ENCODE assay signal across 12 mouse cellular contexts in the genomic region with DNA sequence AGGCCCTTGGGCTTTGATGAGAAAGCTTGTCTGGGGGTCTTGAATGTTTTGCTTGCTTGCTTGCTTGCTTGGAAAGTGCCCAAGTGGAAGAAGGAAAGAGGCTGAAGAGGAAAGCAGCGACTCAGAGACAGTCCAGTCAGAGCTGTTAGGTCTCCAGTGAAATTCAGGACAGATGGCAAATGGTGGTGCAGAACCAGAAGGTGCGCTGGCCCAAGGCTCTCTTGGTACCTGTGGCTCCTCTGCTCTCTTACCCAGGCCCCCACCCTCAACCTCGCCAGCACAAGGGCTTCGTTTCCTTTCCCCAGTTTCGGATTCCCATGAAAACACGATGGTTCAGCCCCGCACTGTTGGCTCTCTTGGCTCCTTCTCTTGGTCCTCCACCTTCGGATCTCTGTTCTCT.
"Had no signal": no experiment of that assay in that cellular context is flagged by ENCODE, and none has a peak within 500 bp of the region (broad histone marks: within the 10 kb centered on the region; RNA-seq: fewer than 3 reads in every experiment).

No protein-coding gene starts in this region.

- H3K9ac ChIP-seq: kidney, embryonic 15.5 days; limb, embryonic 13.5 days; liver, embryonic 15.5 days; midbrain, embryonic 12.5 days; stomach, embryonic 15.5 days had no signal

- ATAC-seq: midbrain, embryonic 16.5 days had no signal

- H3K36me3 ChIP-seq: kidney, embryonic 15.5 days; limb, embryonic 13.5 days; liver, embryonic 15.5 days; midbrain, embryonic 12.5 days; stomach, embryonic 15.5 days had no signal

- H3K4me2 ChIP-seq: kidney, embryonic 15.5 days; limb, embryonic 13.5 days; liver, embryonic 11.5 days; liver, embryonic 15.5 days; midbrain, embryonic 12.5 days; stomach, embryonic 15.5 days had no signal

- H3K9me3 ChIP-seq: kidney, embryonic 15.5 days; limb, embryonic 13.5 days; liver, embryonic 15.5 days; midbrain, embryonic 12.5 days; stomach, embryonic 15.5 days had no signal

- H3K4me3 ChIP-seq: kidney, embryonic 15.5 days; limb, embryonic 13.5 days; liver, embryonic 15.5 days; midbrain, embryonic 12.5 days; stomach, embryonic 15.5 days had no signal

- H3K4me1 ChIP-seq: liver, embryonic 15.5 days had no signal

- H3K27ac ChIP-seq: kidney, embryonic 15.5 days; limb, embryonic 13.5 days; liver, embryonic 15.5 days; midbrain, embryonic 12.5 days; stomach, embryonic 15.5 days had no signal

- DNase-seq: lung, adult 2 months; lung, postnatal 14 days; right cerebral cortex, postnatal 14 days; thymus, adult 2 months; thymus, postnatal 25 days had no signal

- H3K27me3 ChIP-seq: kidney, embryonic 15.5 days; liver, embryonic 15.5 days; midbrain, embryonic 12.5 days; stomach, embryonic 15.5 days had no signal
